Mouse (Mus musculus) kidney, postnatal 0 days (tissue): Measurements from ENCODE around the gene Col5a2. TPM values are rescaled to one million over a fixed set of nuclear protein-coding genes. Genes with fewer than 3 reads are reported as not detected.

Source experiments
- ATAC-seq: fragments of 200-750 bp; cut with Nextera tagmentation; replicated peaks from 2 replicates; pipeline ENCODE4 v1.8.0; 2017; ENCODE audit warnings: low read depth, moderate number of reproducible peaks, moderate TSS enrichment, moderate library complexity; ENCODE audit not compliant: low FRiP score
- DNase-seq: peaks from one replicate; pipeline ENCODE4 v3.0.0-alpha.2; 2016; ENCODE audit warnings: low spot score
- H3K27ac ChIP-seq: fragments of 300-500 bp; sonication (generic); 2 replicates; pipeline ENCODE4 v1.5.1; 2014; ENCODE audit warnings: mild to moderate bottlenecking
- H3K27me3 ChIP-seq: fragments of 300-500 bp; sonication (generic); 2 replicates; pipeline ENCODE4 v1.6.1; 2014; ENCODE audit warnings: low read length, mixed read lengths; ENCODE audit not compliant: insufficient read depth
- H3K36me3 ChIP-seq: fragments of 300-500 bp; sonication (generic); 2 replicates; pipeline ENCODE4 v1.6.1; 2014; ENCODE audit warnings: low read length, mixed read lengths; ENCODE audit not compliant: insufficient read depth
- H3K4me1 ChIP-seq: fragments of 300-500 bp; sonication (generic); replicated peaks from 2 replicates; pipeline ENCODE4 v1.6.1; 2014; ENCODE audit warnings: antibody characterized with exemption, low read length, mixed read lengths; ENCODE audit not compliant: insufficient read depth
- H3K4me2 ChIP-seq: fragments of 300-500 bp; sonication (generic); 2 replicates; pipeline ENCODE4 v1.6.1; 2014; ENCODE audit warnings: mild to moderate bottlenecking, low read length, moderate library complexity, mixed read lengths
- H3K4me3 ChIP-seq: fragments of 300-500 bp; sonication (generic); replicated peaks from 2 replicates; pipeline ENCODE4 v1.5.1; 2014; ENCODE audit warnings: low read depth, low read length
- H3K9ac ChIP-seq: fragments of 300-500 bp; sonication (generic); 2 replicates; pipeline ENCODE4 v1.6.1; 2014; ENCODE audit warnings: low read depth, low read length
- H3K9me3 ChIP-seq: fragments of 300-500 bp; sonication (generic); replicated peaks from 2 replicates; pipeline ENCODE4 v1.6.1; 2016; ENCODE audit warnings: low read length, inconsistent platforms, mixed read lengths
- CTCF ChIP-seq: IDR thresholded peaks from 2 replicates; pipeline ENCODE4 v1.5.1; 2016; ENCODE audit warnings: antibody characterized with exemption, low read depth, mild to moderate bottlenecking, moderate library complexity
- WGBS: fragments of 180-500 bp; shearing (Covaris S2); extraction: QIAGEN DNeasy Blood & Tissue Kit; methylation state at CpG from one replicate; pipeline ENCODE4 v1.1.7; 2014; 5-methylcytosine and 5-hydroxymethylcytosine counted together
- polyA plus RNA-seq: library from polyadenylated mRNA; unstranded; fragments of >200 nt; fragmentation: Nextera tagmentation; extraction: Ambion mirVana; gene quantifications from 2 replicates; pipeline ENCODE4 v1.2.1, GENCODE M21; 2015

Gene Col5a2
- polyA plus RNA-seq, 1 experiment from 2014 or later = 28.3 TPM

GRCm38 (mm10) chr1:45521486-45521885 is 18.4 kb upstream of the Col5a2 start:
- Histone ChIP-seq H3K4me3 (no peak overlapping the region), H3K9ac (no peak overlapping the region), H3K27me3 (no peaks in the 10 kb centered on the region), H3K36me3 (no peaks in the 10 kb centered on the region), H3K27ac (no peak overlapping the region), H3K4me1 (no peaks in the 10 kb centered on the region), H3K9me3 (no peaks in the 10 kb centered on the region), H3K4me2 (no peak overlapping the region)
- DNase-seq = no peak
- TF ChIP-seq CTCF = no peak
- 72% methylated on average over 2 of the region's 2 CpGs for WGBS
- no peak for ATAC-seq

GRCm38 (mm10) chr1:45502241-45502741 is 791 bp downstream of the Col5a2 start:
- peak overlapping the region; percentile 62 for H3K4me2 ChIP-seq
- ATAC-seq (no peak), DNase-seq (peak; percentile 77)
- H3K27me3 ChIP-seq = no peaks in the 10 kb centered on the region
- no peaks in the 10 kb centered on the region for H3K9me3 ChIP-seq
- no peak for TF ChIP-seq CTCF
- peak overlapping the region; percentile 73 for H3K27ac ChIP-seq
- no peaks in the 10 kb centered on the region for H3K4me1 ChIP-seq
- peak overlapping the region; percentile 56 for H3K9ac ChIP-seq
- WGBS = 9% methylated on average over 11 of the region's 11 CpGs
- H3K36me3 ChIP-seq = no peaks in the 10 kb centered on the region
- peak overlapping the region; percentile 54 for H3K4me3 ChIP-seq

GRCm38 (mm10) chr1:45501437-45501836 is 1.6 kb downstream of the Col5a2 start:
- 0 out of 2 replicates have a peak overlapping the region, but pooled peaks have one; percentile 73 for H3K27ac ChIP-seq
- H3K4me2 ChIP-seq = peak overlapping the region; percentile 62
- peak overlapping the region; percentile 54 for H3K4me3 ChIP-seq
- no peaks in the 10 kb centered on the region for H3K9me3 ChIP-seq
- ATAC-seq = no peak
- 49% methylated on average over 6 of the region's 6 CpGs for WGBS
- peak; percentile 72 for DNase-seq
- no peaks in the 10 kb centered on the region for H3K36me3 ChIP-seq
- H3K4me1 ChIP-seq = no peaks in the 10 kb centered on the region
- 0 out of 2 replicates have a peak overlapping the region, but pooled peaks have one; percentile 56 for H3K9ac ChIP-seq
- no peaks in the 10 kb centered on the region for H3K27me3 ChIP-seq
- TF ChIP-seq CTCF = peak; percentile 44

GRCm38 (mm10) chr1:45500456-45500855 is 2.6 kb downstream of the Col5a2 start:
- Histone ChIP-seq H3K4me3 (no peak overlapping the region), H3K27me3 (no peaks in the 10 kb centered on the region), H3K36me3 (no peaks in the 10 kb centered on the region), H3K9me3 (no peaks in the 10 kb centered on the region), H3K27ac (no peak overlapping the region), H3K9ac (no peak overlapping the region), H3K4me1 (no peaks in the 10 kb centered on the region), H3K4me2 (no peak overlapping the region)
- no peak for TF ChIP-seq CTCF
- DNase-seq (no peak), ATAC-seq (no peak)
- WGBS = 83% methylated on average over 6 of the region's 6 CpGs

- no peak overlapping the region for H3K9ac ChIP-seq
- H3K4me2 ChIP-seq = no peak overlapping the region
- no peak for TF ChIP-seq CTCF
- no peak for ATAC-seq
- no peaks in the 10 kb centered on the region for H3K27me3 ChIP-seq
- no peak overlapping the region for H3K27ac ChIP-seq
- no peak for DNase-seq
- WGBS = 88% methylated on average over 2 of the region's 2 CpGs
- no peaks in the 10 kb centered on the region for H3K36me3 ChIP-seq
- no peaks in the 10 kb centered on the region for H3K4me1 ChIP-seq
- no peak overlapping the region for H3K4me3 ChIP-seq
- H3K9me3 ChIP-seq = no peaks in the 10 kb centered on the region
Observed at GRCm38 (mm10) chr1:45495025-45495424, 8.1 kb downstream of the Col5a2 start.

- Histone ChIP-seq H3K27me3 (no peaks in the 10 kb centered on the region), H3K36me3 (no peaks in the 10 kb centered on the region), H3K9ac (no peak overlapping the region), H3K4me3 (no peak overlapping the region), H3K4me2 (no peak overlapping the region), H3K27ac (no peak overlapping the region), H3K9me3 (no peaks in the 10 kb centered on the region), H3K4me1 (no peaks in the 10 kb centered on the region)
- no peak for DNase-seq
- no peak for TF ChIP-seq CTCF
- 82% methylated on average over 4 of the region's 4 CpGs for WGBS
- ATAC-seq = no peak
Observed at GRCm38 (mm10) chr1:45492130-45492723, 10.9 kb downstream of the Col5a2 start.
